Mouse (Mus musculus): ENCODE results near the gene Asphd2.
"Not testable (repeated sequence)": the region's sequence is repeated elsewhere in the genome, so short reads cannot be mapped to it uniquely, and the experiment has no call there.

- TF ChIP-seq POLR2A (IDR thresholded peaks at IDR 0.05; ENCODE audit: insufficient read depth, low read length); CTCF (IDR thresholded peaks at IDR 0.05; ENCODE audit: low read depth, low read length); EP300 (IDR thresholded peaks at IDR 0.05; ENCODE audit: insufficient read depth, low read depth, low read length): not testable (repeated sequence)
Measured at GRCm38 (mm10) chr5:112412781-112413180, 18.1 kb upstream of the Asphd2 start.
